Mouse (Mus musculus): ENCODE results near the gene Atf1.

The Atf1 gene

DNA sequence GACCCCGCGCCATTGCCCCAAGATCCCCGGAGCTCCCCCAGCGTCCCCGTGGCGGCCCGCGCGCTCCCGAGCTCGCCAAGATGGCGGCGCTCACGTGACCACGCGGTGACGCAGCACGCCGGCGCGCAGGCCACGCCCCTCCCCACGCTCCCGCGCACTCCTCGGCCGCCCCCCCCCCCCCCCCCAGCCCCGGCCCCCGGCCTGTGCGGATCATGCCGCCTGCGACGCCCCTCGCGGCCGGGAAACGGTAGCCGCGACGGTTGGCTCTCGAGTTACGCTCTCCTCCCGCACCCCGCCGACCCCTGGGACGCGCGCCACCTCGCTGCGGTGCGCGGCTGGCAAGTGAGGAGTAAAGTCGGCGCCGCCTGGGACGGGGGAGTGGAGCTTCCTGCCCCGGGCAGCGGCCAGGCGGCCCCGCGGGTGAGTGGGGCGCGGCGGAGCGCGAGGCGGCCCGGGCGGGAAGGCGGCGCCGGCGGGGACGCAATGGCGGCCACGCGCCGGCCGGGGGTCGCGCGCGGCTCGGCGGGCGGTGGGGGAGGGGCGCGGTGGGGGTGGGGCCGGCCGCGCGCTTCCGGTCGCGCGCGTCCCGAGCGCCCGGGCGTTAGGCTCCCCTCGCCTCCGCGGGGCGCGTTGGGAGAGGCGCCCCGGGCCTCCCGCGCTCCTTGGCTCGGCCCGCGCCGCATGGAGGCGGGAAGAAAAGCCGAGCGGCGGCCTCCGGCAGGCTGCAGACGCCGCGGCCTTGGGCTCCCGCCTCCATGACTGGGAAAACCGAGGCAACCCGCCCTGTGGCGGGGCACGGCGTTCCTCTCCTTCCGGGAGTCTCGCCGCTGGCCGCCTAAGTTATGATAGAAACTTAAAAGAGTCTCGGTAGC is at the start of gene Atf1:
TSS of gene Atf1 (plus strand) at position 157 of the 872 bp plus-strand sequence.
- peak; percentile 57 to 84 for DNase-seq (ENCODE audit: low read depth in 1 of 2, low spot score in 2 of 2)

DNA sequence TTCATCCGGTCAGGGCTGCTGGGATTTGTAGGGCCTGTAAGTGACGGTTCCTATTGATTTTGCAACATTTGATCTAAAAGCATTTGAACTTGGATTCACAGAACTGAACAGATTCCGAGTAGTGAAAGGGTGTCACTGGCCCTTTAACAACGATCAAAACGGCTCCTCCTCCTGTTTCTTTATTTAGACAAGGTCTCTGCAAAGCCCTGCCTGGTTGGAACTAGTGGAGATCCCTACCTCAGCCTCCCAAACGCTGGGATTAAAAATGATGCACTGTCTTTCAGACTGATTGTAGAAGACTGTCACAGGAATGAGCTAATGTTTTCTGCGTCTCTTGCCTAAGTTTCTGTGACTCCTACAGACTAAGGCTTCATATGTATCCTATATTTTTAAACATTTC is 49.1 kb upstream of the Atf1 start:
- DNase-seq (ENCODE audit: low read depth in 1 of 2, low spot score in 2 of 2) = no peak

DNA sequence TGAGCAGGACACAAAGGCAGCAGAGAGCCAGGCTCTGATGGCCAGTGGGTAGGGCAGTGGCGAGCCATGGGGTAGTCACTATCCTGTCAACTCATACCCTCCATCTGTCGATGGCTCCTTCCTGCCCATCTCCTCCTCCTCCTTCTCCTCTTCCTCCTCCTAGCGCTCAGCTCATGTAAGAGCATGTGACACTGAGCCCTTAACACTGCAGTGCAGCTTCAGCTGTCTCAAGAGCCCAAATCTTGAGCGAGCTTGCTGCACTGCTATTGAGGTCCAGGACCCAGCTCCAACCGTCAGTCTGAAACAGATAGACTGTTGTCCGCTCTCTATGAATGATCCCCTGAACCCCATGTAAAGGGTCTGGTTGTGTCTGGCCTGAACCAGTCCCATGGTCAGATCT is 47.9 kb upstream of the Atf1 start:
- no peak for DNase-seq (ENCODE audit: low read depth in 1 of 2, low spot score in 2 of 2)

DNA sequence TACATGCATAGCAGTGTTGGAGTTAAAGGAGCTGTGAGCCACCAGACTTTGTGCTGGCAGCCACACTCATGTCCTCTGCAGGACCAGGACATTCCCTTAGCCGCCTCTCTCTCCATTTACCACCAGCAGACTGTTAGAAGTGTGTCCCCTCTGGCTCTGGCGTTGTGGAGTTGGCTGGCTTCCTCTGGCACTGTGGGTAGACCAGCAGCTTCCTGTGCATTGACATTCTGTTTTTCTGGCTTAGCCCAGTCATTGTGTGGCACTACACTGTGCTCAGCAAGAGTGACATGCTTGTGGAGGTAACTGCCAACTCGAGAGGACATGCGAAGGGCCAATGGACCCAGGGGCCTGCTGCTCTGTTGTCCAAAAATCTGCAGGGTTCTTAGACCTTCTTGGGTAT is 47.4 kb upstream of the Atf1 start:
- DNase-seq (ENCODE audit: low read depth in 1 of 2, low spot score in 2 of 2) = no peak

DNA sequence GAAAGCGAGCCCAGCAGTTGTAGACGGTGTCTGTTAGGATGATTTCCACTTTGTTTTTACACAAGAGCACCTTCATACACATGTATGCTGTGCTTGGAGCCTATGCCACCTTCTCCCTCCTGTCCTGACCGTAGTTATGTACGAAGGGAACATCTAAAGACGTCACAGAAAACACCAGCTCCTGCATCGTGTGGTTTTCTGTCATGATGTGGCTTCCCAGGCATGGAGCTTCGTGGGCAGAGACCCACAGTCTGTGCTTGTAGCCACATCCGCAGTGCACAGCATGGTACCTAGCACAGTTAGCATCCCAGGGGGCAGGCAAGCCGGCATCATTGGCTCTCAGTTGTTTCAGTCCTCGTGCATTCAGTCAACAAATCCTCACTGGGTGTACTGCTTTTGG is 45.8 kb upstream of the Atf1 start:
- no peak for DNase-seq (ENCODE audit: low read depth in 1 of 2, low spot score in 2 of 2)

DNA sequence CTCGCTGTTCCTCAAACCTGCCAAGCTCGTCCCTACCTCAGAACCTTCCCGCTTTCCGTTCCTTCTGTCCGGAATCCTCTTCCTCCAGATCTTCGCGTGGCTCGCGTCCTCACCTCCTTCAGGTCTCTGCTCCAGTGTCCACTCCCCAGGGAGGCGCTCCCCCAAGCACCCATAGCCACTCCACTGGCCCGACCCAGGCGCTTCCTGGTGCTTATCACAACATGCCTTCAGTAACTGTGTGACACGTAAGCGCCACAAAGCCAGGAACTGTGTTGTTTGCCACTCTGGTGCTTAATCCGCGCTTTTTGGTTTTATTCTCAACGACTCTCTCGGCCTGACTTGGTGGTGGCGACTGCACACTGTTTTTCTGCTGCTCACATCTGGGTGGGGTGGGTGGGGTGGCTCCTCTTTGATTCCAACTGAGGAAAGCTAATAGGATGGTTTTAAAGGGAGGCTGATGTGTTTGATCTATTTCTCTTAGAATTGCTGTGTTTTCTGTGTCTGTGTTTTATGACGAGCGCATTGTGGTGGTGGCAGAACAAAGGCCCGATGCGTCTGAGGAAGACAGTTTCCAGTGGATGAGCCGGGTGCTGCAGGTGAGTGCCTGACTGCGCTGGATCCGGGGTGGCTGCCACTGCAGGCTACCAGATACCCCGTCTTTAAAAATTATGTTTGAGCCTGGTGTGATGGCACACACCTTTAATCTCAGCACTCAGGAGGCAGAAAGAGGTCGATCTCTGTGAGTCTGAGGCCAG is 44.9 kb upstream of the Atf1 start:
- DNase-seq (ENCODE audit: low read depth in 1 of 2, low spot score in 2 of 2) = no peak

DNA sequence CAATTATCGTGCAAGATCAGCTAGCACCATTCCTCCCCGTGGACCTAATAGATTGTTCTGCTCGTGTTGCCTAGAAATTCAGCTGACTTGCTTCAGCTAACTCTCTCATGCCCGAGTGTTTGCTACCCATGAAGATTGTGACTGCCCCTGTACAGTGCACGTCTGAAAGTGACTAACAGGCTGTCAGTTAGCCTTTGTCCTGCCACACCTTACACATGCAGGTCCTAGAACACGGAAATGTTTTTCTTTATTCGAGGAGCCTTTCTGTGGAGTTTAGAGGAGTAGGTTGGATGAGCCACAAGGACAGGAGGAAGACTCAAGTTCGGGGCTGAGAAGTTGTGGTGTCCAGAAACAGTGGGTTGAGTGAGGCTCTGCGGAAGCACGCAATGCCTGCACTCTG is 44.1 kb upstream of the Atf1 start:
- DNase-seq (ENCODE audit: low read depth in 1 of 2, low spot score in 2 of 2) = no peak

DNA sequence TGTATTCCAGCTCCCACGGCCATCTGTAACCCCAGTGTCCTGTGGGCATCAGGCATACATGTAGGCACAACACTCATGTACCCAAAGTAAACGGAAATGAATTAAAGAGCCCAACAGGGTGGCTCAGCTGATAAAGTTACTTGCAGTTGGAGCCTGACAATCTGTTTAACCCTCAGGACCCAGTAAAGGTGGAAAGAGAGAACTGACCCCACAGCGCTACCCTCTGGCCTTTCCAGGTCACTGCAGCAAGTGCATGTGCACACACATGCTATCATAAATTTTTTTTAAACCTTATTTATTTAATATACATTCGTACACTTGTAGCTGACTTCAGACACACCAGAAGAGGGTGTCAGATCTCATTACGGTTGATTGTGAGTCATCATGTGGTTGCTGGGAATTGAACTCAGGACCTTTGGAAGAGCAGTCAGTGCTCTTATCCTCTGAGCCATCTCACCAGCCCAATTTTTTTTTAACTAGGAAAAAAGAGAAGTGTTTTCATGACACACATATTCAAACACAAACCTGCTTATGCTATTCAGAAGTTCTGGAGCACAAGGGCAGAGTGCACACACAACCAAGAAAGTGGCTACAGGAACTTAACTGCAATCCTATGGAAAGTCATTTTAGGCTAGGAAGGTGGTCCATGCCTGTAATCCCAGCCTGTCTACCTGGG is 42.7 kb upstream of the Atf1 start:
- no peak for DNase-seq (ENCODE audit: low read depth in 1 of 2, low spot score in 2 of 2)

DNA sequence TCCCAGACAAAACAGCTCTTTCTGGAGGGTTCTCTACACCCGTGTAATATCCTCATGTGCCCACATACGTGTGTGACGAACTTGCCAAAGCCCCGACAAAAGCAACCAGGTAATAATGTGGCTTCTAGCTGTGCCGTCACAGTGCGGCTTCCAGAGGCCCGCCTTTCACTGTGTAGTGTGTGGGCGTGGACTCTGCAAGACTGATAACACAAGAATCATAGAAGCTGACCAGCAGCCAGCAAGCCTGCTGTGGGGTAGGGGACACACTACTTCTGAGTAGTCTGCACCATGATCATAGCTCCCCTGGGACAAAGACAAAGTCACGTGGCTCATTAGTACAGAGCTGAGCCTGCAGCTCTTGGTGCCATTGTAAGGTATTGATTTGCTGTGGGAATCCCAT is 41.4 kb upstream of the Atf1 start:
- DNase-seq (ENCODE audit: low read depth in 1 of 2, low spot score in 2 of 2) = no peak

DNA sequence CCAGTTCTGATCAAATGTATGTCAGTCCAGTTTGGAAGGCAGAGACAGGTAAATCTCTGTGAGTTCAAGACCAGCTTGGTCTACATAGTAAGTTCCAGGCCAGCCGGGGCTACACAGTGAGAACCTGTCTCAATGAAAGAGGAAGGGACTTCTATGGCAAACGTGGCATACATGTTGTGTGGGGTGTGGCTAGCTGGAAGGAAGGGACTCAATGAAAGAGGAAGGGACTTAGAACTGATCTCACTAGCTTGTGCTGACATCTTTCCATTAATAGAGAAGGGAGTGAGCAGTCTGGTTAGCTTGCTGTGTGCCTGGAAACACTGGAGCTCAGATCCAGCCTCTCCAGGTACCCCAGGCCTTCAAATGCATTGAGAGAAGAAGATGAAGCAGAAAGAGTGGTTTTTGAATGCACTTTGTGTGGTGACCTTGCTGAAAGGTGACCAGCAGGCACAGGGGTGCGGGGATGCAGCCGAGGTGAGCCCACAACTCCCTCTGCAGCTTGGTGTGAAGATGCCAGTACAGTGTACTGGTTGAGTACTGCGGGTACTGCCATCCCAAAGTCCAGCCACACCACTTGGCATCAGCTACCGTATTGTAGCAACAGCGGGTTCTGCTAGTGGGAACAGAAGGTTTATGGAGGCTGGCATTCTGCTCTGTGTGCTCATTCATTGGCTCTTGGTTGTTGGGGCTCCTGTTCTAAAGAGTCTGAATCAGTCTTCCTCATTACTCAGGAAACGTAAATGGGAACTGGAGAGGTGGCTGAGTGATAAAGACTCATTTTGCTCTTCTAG is 40.5 kb upstream of the Atf1 start:
- peak in 1 of 2 experiments; percentile 14 for DNase-seq (ENCODE audit: low read depth in 1 of 2, low spot score in 2 of 2)

DNA sequence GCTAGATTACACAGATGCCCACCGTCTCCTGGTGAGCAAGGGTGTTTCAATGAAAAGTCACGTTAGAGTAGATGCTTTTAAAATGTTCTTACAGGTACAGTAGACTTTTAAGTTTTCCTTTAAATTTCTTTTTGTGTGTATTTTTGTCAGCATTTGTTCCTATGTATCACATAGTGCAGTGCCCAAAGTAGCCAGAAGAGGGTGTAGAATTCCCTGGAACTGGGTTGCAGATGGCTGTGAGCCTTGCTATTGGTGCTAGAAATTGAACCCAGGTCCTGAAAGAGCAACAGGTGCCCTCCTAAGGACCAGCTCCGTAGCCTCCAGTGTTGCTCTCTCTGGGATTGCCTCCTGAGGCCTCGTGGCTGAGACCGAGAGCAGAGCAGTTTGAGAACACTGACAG is 39.1 kb upstream of the Atf1 start:
- DNase-seq (ENCODE audit: low read depth in 1 of 2, low spot score in 2 of 2) = no peak

DNA sequence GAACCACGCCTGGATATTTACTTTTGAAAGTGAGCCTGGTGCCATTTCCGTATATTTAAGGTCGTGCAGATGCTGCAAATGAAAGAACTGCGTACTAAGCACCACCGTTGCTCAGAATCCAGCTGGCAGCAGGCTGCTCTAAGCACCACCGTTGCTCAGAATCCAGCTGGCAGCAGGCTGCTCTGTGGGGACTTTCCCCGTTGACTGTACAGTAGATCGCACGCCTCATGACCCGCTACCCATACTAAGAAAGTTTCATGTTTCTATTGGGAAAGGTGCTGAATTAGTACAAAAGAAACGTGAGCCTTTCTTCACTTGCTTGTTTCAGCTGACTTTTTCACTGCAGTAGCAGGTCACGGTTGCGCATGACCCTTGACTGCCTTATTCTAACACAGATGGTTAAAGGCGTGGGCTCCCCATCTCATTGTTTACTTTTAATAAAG is 38.6 kb upstream of the Atf1 start:
- DNase-seq (ENCODE audit: low read depth in 1 of 2, low spot score in 2 of 2) = no peak

DNA sequence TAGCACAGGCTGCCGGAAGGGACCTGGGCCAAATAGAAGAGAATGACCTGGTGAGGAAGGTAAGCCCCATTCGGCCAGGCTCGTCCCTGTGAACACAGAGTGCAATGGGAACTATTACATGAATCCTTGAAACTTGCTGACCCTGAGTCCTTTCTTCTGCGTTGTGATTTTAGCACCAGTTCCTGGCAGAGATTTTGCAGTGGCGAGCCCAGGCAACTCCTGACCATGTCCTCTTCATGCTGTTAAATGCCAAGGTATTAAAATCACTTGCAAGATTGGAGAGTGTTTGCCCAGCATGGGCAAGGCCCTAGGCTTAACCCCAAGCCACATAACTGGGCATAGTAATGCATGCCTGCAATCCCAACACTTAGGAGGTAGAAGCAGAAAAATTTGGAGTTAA is 37.5 kb upstream of the Atf1 start:
- no peak for DNase-seq (ENCODE audit: low read depth in 1 of 2, low spot score in 2 of 2)

DNA sequence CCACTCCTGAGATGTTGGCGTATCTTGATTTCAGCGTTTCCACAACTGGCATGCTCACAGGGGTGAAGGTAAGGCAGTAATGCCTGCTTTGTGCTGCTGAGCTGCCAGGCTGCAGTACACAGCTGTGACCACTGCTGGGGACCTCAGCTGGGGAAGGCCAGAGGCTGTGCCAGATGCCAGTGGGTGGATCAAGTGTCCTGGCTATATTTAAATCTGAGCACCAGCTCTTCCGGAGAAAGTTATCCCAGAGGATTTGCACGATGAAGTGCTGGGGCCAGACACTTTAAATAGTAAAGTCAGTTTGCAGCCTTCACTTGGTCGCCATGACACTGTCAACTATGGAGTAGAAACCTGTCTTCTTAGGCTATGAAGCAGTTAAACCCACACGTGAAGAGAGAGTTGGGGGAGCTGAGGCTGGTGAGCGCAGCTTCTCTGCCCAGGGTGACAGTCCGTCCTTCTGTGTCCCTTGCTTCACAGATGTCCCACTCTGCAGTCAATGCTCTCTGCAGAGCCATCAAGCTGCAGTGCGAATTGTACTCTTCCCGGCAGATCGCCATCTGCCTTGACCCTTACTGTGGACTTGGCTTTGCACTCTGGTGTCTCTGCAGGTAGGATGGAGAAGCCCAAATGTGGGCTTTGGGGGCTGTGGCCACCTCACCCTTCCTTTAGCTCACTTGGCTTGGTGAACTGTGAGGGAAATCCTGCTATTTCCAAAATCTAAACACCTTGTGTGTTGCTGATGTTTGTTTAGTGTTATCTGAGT is 28.5 kb upstream of the Atf1 start:
- no peak for DNase-seq (ENCODE audit: low read depth in 1 of 2, low spot score in 2 of 2)

DNA sequence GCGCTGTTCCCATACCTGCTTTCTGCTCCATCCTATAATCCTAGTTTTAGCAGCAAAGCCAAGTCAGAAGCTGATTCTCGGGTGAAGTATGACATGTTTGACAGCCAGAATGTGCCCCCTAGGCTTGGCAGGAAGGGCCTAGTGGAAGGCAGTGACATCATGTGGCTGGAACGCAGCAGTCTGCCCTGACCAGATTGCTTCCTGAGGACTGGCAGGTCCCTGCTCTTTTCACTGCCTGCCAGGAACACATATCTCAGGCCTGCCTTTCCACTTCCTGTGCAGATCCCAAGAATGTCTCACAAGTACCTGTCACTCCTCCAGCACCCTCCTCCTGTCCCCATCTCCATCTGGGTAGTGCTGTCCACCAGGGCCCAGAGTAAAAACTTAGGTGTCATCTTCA is 27.8 kb upstream of the Atf1 start:
- no peak for DNase-seq (ENCODE audit: low read depth in 1 of 2, low spot score in 2 of 2)

DNA sequence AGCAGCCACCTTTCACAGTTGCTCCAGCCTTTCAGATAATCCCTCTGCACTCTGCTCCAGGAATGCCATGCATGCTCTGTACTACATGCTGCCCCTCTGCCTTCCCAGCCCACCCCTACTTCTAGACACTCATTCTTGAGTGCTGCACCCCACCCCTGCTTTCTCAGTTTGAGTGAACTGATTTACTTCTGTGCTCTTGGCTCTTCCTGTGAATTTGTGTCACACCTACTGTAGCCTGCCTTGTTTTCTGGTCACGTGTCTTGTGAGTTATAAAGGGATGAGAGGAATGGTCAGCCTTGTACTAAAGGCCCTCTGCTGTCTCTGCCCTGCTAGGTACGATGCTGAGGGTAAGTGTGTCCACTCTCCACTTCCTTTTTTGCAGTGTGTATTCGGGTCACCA is 25.8 kb upstream of the Atf1 start:
- DNase-seq (ENCODE audit: low read depth in 1 of 2, low spot score in 2 of 2) = no peak

DNA sequence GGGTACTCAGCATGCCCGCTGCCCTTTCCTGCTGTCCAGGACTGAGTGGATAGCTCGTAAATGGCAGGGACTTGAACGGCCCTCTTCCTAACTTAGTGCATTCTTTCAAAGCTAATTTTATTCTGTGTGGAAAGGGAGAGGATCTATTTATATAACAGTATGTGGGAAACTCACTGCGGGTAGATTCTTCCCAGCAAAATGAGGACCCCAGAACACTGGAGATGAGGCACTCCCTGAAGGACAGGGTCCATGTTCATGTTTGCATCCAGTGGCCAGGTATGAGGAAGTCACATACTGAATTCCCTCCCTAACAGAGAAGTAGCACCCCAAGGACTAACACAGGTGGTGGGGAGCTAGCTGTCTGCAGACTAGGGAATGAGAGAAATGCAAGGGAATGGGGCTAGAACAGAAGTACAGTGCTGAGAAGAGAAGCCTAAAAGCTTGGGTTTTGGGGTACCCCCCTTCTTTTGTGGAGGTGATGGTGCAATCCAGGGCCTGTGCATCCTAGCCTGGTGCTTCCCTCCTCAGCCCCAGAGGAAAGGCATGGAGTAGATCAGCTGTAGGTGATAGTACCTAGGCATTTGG is 25.1 kb upstream of the Atf1 start:
- no peak for DNase-seq (ENCODE audit: low read depth in 1 of 2, low spot score in 2 of 2)

DNA sequence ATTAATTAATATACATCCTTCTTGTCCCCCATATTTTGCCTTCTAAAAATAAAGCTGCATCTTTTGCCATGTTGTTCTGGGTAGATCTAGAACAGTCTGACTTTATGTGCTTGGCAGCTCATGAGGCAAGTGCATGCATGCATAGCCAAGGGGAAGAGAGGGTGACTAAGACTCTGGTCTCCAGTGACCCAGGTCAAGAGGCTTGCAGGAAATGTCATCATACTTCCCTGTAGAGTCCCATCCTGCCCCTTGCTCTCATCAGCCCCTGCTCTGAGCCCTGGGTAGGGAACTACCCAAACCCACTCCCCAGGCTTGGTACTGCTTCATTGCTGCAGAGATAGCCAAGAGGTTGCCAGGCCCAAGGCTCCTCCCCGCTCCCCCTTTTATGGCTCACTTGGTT is 23.0 kb upstream of the Atf1 start:
- no peak for DNase-seq (ENCODE audit: low read depth in 1 of 2, low spot score in 2 of 2)

DNA sequence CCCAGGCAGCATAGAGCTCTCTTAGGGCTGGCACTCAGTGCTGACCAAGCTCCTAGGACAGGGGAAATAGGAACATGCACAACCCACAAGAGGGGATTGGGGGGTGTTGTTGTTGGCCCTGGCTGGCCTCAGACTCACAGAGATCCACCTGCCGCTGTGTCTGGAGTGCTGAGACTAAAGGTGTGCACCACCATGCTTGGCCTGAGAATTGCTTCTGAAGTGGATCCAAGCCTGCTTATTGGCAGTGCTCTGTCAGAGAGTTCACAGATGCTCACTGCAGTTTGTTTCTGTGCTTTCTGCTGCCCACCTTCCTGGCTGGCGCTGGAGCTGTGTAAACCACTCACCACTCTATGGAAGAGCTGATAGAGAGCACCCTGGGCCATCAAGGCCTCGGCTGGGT is 17.6 kb upstream of the Atf1 start:
- no peak for DNase-seq (ENCODE audit: low read depth in 1 of 2, low spot score in 2 of 2)

DNA sequence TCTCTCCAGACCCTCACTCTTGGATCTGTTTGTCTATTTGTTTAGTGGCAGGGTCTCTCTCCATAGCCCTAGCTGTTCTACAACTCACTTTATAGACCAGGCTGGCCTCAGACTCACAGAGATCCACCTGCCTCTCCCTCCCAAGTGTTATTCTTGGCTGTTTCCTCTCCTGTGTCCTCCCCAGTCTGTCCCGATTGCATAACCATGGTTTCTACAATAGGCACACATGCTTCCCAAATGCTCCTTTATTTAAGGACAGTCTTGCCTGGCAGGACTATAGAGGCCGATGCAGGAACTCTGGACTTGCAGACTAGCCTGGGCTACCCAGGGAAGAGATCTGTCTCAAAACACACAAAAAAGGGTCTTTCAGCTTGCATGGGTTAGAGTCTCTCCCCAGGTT is 14.3 kb upstream of the Atf1 start:
- DNase-seq (ENCODE audit: low read depth in 1 of 2, low spot score in 2 of 2) = no peak

Data from monocyte, adult 2 months (primary cell).